Mouse (Mus musculus) thymus, adult 2 months (tissue): Measurements from ENCODE around the gene Phf20. TPM values are rescaled to one million over a fixed set of nuclear protein-coding genes. Genes with fewer than 3 reads are reported as not detected.
A peak's percentile ranks its signal among the peaks of the same experiment; 100 is the strongest.
"Not testable (repeated sequence)": the region's sequence is repeated elsewhere in the genome, so short reads cannot be mapped to it uniquely, and the experiment has no call there.

Experiments used
- DNase-seq: peaks from one replicate; pipeline ENCODE4 v3.0.0; 2021
- H3K27ac ChIP-seq: fragments of 200-500 bp; 2 replicates; pipeline ENCODE4 v1.5.1; 2012; ENCODE audit warnings: low read length, control low read depth; ENCODE audit not compliant: control insufficient read depth, insufficient read depth
- H3K27me3 ChIP-seq: fragments of 200-500 bp; 2 replicates; pipeline ENCODE4 v1.6.1; 2012; ENCODE audit warnings: mild to moderate bottlenecking, low read length, moderate library complexity, mixed read lengths; ENCODE audit not compliant: control insufficient read depth, insufficient read depth
- H3K36me3 ChIP-seq: fragments of 200-500 bp; 2 replicates; pipeline ENCODE4 v1.6.1; 2012; ENCODE audit warnings: mild to moderate bottlenecking, low read length, moderate library complexity; ENCODE audit not compliant: control insufficient read depth, insufficient read depth
- H3K4me1 ChIP-seq: fragments of 200-500 bp; replicated peaks from 2 replicates; pipeline ENCODE4 v1.6.1; 2012; ENCODE audit warnings: low read length; ENCODE audit not compliant: control insufficient read depth, insufficient read depth
- H3K4me3 ChIP-seq: fragments of 200-500 bp; 2 replicates; pipeline ENCODE4 v1.5.1; 2012; ENCODE audit warnings: mild to moderate bottlenecking, low read length, control low read depth, moderate library complexity; ENCODE audit not compliant: control insufficient read depth, insufficient read depth
- CTCF ChIP-seq: fragments of 200-500 bp; IDR thresholded peaks from 2 replicates; pipeline ENCODE4 v1.5.1; 2012; ENCODE audit warnings: mild to moderate bottlenecking, control low read depth, low read length, moderate library complexity, borderline replicate concordance; ENCODE audit not compliant: control insufficient read depth, poor library complexity, insufficient read depth; ENCODE audit errors: extremely low read depth
- POLR2A ChIP-seq: fragments of 200-500 bp; IDR thresholded peaks from 2 replicates; pipeline ENCODE4 v1.6.1; 2012; ENCODE audit warnings: mild to moderate bottlenecking, low read length, control low read depth, moderate library complexity; ENCODE audit not compliant: control insufficient read depth, poor library complexity, insufficient read depth; ENCODE audit errors: extremely low read depth
- WGBS: fragments of 180-500 bp; shearing (Covaris S2); methylation state at CpG from one replicate; pipeline ENCODE4 v1.1.7; 2018; 5-methylcytosine and 5-hydroxymethylcytosine counted together
- polyA plus RNA-seq: library from polyadenylated mRNA; depleted of rRNA; stranded (reverse); fragments of >200 nt; gene quantifications from 2 replicates; pipeline ENCODE4 v1.2.3, GENCODE M21; 2012

The Phf20 gene
- polyA plus RNA-seq, 1 experiment = 23.1 TPM

- H3K36me3 ChIP-seq = peaks cover 41% of the 10 kb centered on the region
- H3K4me3 ChIP-seq = peak overlapping the region; percentile 92
- under 1% methylated on average over 44 of the region's 47 CpGs for WGBS
- H3K27ac ChIP-seq = peak overlapping the region; percentile 76
- no peaks in the 10 kb centered on the region for H3K27me3 ChIP-seq
- DNase-seq = peak; percentile 84
- 0 out of 2 replicates have a peak, but pooled peaks have one; percentile 27 for TF ChIP-seq CTCF
- no peak for TF ChIP-seq POLR2A
- H3K4me1 ChIP-seq = peaks cover 3% of the 10 kb centered on the region
Measured at GRCm38 (mm10) chr2:156179046-156179795, 17.0 kb upstream of the Phf20 start.

GRCm38 (mm10) chr2:156179796-156180093 is 16.5 kb upstream of the Phf20 start:
- Histone ChIP-seq H3K4me1 (peaks cover 3% of the 10 kb centered on the region), H3K27ac (peak overlapping the region; percentile 76), H3K4me3 (peak overlapping the region; percentile 92), H3K27me3 (no peaks in the 10 kb centered on the region), H3K36me3 (peaks cover 36% of the 10 kb centered on the region)
- no peak for DNase-seq
- WGBS = under 1% methylated on average over 37 of the region's 41 CpGs
- no peak for TF ChIP-seq CTCF
- no peak for TF ChIP-seq POLR2A

GRCm38 (mm10) chr2:156180094-156180821 is 16.0 kb upstream of the Phf20 start, which contains the start of gene Rbm39:
Rbm39 (minus strand) TSS chr2:156180238.
- H3K4me1 ChIP-seq = peaks cover 3% of the 10 kb centered on the region
- WGBS = under 1% methylated on average over 47 of the region's 47 CpGs

GRCm38 (mm10) chr2:156180824-156181590 is 15.3 kb upstream of the Phf20 start:
- WGBS = 8% methylated on average over 8 of the region's 8 CpGs
- peak overlapping the region; percentile 97 for H3K27ac ChIP-seq
- no peak for DNase-seq

More at GRCm38 (mm10) chr2:156180094-156180821, 16.0 kb upstream of the Phf20 start, which contains the start of gene Rbm39:
- TF ChIP-seq CTCF = peak; percentile 43; the same call in 1 of the 2 replicates
- peak; percentile 94 for TF ChIP-seq POLR2A
- peak; percentile 100 for DNase-seq
- peak within 1 kb of the TSS; percentile 92 for H3K4me3 ChIP-seq
- H3K36me3 ChIP-seq = peaks cover 31% of the 10 kb centered on the region
- H3K27ac ChIP-seq = peak within 1 kb of the TSS; percentile 97
- H3K27me3 ChIP-seq = no peaks in the 10 kb centered on the region

GRCm38 (mm10) chr2:156181592-156181991 is 14.7 kb upstream of the Phf20 start:
- TF ChIP-seq CTCF (no peak), POLR2A (no peak)
- peaks cover 3% of the 10 kb centered on the region for H3K4me1 ChIP-seq
- WGBS = 96% methylated on average over 2 of the region's 2 CpGs
- H3K4me3 ChIP-seq = no peak overlapping the region
- no peak for DNase-seq
- no peaks in the 10 kb centered on the region for H3K27me3 ChIP-seq
- H3K27ac ChIP-seq = no peak overlapping the region
- H3K36me3 ChIP-seq = peaks cover 22% of the 10 kb centered on the region

More at GRCm38 (mm10) chr2:156180824-156181590, 15.3 kb upstream of the Phf20 start:
- H3K4me3 ChIP-seq = peak overlapping the region; percentile 51
- H3K36me3 ChIP-seq = peaks cover 25% of the 10 kb centered on the region
- no peaks in the 10 kb centered on the region for H3K27me3 ChIP-seq
- no peak for TF ChIP-seq POLR2A
- no peak for TF ChIP-seq CTCF
- peaks cover 3% of the 10 kb centered on the region for H3K4me1 ChIP-seq

GRCm38 (mm10) chr2:156189241-156189640 is 7.0 kb upstream of the Phf20 start:
- DNase-seq, H3K36me3 ChIP-seq, H3K4me3 ChIP-seq, H3K27me3 ChIP-seq: not testable (repeated sequence)
- Histone ChIP-seq H3K4me1 (peaks cover 10% of the 10 kb centered on the region), H3K27ac (peak overlapping the region; percentile 55; the same call in 1 of the 2 replicates)
- WGBS = 71% methylated on average over 7 of the region's 7 CpGs
